Mouse (Mus musculus) embryonic facial prominence, embryonic 15.5 days (tissue): Measurements from ENCODE around the gene Immt. TPM values are rescaled to one million over a fixed set of nuclear protein-coding genes. Genes with fewer than 3 reads are reported as not detected.
A peak's percentile ranks its signal among the peaks of the same experiment; 100 is the strongest.

ENCODE experiments used
- ATAC-seq: fragments of 200-750 bp; cut with Nextera tagmentation; 2 replicates; pipeline ENCODE4 v1.8.0; 2017; ENCODE audit warnings: low read depth, moderate TSS enrichment; ENCODE audit not compliant: insufficient number of reproducible peaks, low FRiP score, low TSS enrichment
- H3K27ac ChIP-seq: fragments of 300-500 bp; sonication (generic); replicated peaks from 2 replicates; pipeline ENCODE4 v1.5.1; 2015; ENCODE audit warnings: mild to moderate bottlenecking, inconsistent platforms
- H3K27me3 ChIP-seq: fragments of 300-500 bp; sonication (generic); 2 replicates; pipeline ENCODE4 v1.6.1; 2015; ENCODE audit warnings: inconsistent platforms
- H3K36me3 ChIP-seq: fragments of 300-500 bp; sonication (generic); 2 replicates; pipeline ENCODE4 v1.6.1; 2015; ENCODE audit warnings: mild to moderate bottlenecking, inconsistent platforms
- H3K4me1 ChIP-seq: fragments of 300-500 bp; sonication (generic); 2 replicates; pipeline ENCODE4 v1.6.1; 2015; ENCODE audit warnings: inconsistent platforms
- H3K4me2 ChIP-seq: fragments of 300-500 bp; sonication (generic); replicated peaks from 2 replicates; pipeline ENCODE4 v1.6.1; 2015; ENCODE audit warnings: mild to moderate bottlenecking, inconsistent platforms
- H3K4me3 ChIP-seq: fragments of 300-500 bp; sonication (generic); replicated peaks from 2 replicates; pipeline ENCODE4 v1.5.1; 2015; ENCODE audit warnings: mild to moderate bottlenecking, inconsistent platforms
- H3K9ac ChIP-seq: fragments of 300-500 bp; sonication (generic); 2 replicates; pipeline ENCODE4 v1.6.1; 2015; ENCODE audit warnings: inconsistent platforms
- H3K9me3 ChIP-seq: fragments of 300-500 bp; sonication (generic); replicated peaks from 2 replicates; pipeline ENCODE4 v1.6.1; 2016; ENCODE audit warnings: inconsistent platforms
- WGBS: fragments of 180-500 bp; shearing (Covaris S2); methylation state at CpG from one replicate; pipeline ENCODE4 v1.1.7; 2015; 5-methylcytosine and 5-hydroxymethylcytosine counted together
- polyA plus RNA-seq: library from polyadenylated mRNA; unstranded; fragments of >200 nt; fragmentation: Nextera tagmentation; extraction: Ambion mirVana; gene quantifications from 2 replicates; pipeline ENCODE4 v1.2.1, GENCODE M21; 2015

The Immt gene
- polyA plus RNA-seq, 1 experiment from 2014 or later: 148 TPM

- Histone ChIP-seq H3K4me3 (no peak overlapping the region), H3K27me3 (no peaks in the 10 kb centered on the region), H3K9me3 (no peaks in the 10 kb centered on the region), H3K4me2 (no peak overlapping the region), H3K9ac (no peak overlapping the region), H3K36me3 (peaks cover 52% of the 10 kb centered on the region), H3K27ac (no peak overlapping the region), H3K4me1 (no peaks in the 10 kb centered on the region)
- no peak for ATAC-seq
- 77% methylated on average over 2 of the region's 2 CpGs for WGBS
Observed at GRCm38 (mm10) chr6:71812820-71813219, 18.3 kb upstream of the Immt start.

DNA sequence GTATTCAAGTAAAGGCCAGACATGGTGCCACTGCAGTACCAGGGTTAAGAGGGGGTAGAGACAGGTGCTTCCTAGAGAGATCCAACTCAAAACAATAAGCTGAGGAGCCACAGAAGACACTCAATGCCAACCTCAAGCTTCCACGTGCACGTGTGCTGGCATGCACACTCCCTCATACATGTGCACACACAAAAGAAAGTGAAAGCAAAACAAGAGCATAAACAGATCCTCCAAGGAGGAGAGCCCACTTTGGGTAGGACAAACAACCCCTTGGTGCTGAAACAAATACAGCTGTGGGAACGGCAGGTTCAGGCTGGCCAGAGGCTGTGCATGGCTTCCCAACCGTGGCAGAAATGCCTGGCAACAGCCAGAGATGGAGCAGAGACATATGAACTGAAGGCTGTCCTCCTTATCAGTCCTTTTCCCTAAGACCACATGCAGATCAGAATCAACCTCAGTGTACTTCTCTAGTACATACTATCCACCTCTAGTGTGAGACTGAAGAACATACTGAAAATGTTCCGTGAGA is 11.3 kb upstream of the Immt start:
- Histone ChIP-seq H3K4me2 (no peak overlapping the region), H3K9ac (no peak overlapping the region), H3K9me3 (no peaks in the 10 kb centered on the region), H3K4me3 (no peak overlapping the region), H3K36me3 (peaks cover 38% of the 10 kb centered on the region), H3K27ac (no peak overlapping the region), H3K4me1 (0 out of 2 replicates have a peak, but pooled peaks cover 12% of the 10 kb centered on the region), H3K27me3 (no peaks in the 10 kb centered on the region)
- 84% methylated on average over 5 of the region's 5 CpGs for whole genome bisulfite sequencing
- no peak for ATAC-seq

DNA sequence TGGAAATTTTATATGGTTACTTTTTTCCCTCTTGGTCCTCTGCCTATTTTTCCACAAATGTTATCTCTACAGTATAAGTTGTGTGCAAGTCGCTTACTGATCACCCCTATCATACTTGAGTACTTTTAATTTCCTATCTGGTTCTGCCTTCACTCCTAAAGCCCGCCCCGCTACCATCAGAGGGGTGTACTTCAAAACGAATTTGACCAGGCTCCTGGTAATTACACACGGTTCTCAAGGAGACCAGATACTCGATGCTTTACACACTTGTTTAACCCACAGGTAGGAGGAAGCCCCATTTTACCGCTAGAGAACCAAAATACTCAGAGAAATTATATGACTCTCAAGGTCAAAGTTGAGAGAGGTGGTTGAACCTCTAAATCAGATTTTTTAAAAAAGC is 8.0 kb upstream of the Immt start:
- Histone ChIP-seq H3K4me3 (peak overlapping the region; percentile 78), H3K27ac (no peak overlapping the region), H3K9ac (peak overlapping the region; percentile 41), H3K9me3 (no peaks in the 10 kb centered on the region), H3K4me2 (peak overlapping the region; percentile 66), H3K4me1 (0 out of 2 replicates have a peak, but pooled peaks cover 12% of the 10 kb centered on the region), H3K27me3 (no peaks in the 10 kb centered on the region), H3K36me3 (peaks cover 6% of the 10 kb centered on the region)
- no peak for ATAC-seq
- 2% methylated on average over 7 of the region's 7 CpGs for WGBS

DNA sequence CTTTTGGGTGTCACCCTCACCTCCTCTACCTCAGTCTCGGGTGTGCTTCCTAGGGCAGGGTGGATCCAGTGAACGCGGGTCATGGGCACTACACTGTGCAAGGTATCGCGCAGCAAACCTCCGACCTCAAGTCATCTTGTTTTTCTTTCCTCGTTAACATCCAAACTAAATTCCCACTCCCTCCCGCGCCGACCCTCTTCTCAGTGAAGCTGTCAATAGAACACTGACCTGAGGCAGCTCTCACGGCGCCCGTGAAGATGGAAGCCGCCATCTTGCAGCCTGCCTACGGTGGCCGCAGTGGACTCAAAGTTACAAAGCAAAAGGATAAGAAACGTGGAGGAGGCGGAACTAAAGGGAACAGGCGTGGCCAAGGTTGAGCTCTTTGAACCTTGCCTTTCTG is 7.6 kb upstream of the Immt start:
- Histone ChIP-seq H3K4me1 (0 out of 2 replicates have a peak, but pooled peaks cover 12% of the 10 kb centered on the region), H3K4me3 (peak overlapping the region; percentile 78), H3K27me3 (no peaks in the 10 kb centered on the region), H3K9ac (peak overlapping the region; percentile 41), H3K4me2 (peak overlapping the region; percentile 66), H3K9me3 (no peaks in the 10 kb centered on the region), H3K27ac (0 out of 2 replicates have a peak overlapping the region, but pooled peaks have one; percentile 13), H3K36me3 (peaks cover 2% of the 10 kb centered on the region)
- WGBS: under 1% methylated on average over 19 of the region's 19 CpGs
- ATAC-seq: peak; percentile 87

DNA sequence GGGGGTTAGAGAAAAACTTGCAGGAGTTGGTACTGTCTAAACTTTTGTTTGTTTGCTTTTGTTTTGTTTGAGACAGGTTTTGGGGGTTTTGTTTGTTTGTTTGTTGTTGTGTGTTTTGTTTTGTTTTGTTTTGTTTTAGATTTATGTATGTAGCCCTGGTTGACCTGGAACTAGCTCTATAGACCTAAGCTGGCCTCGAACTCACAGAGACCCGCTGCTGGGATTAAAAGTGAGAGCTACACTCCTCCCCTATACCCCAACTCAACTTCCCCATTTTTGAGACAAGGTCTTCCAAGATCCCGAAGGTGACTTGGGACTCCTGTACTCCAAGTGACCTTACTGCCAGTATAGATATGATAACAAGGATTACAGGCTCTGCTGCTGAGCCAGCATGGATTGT is 7.2 kb upstream of the Immt start:
- ATAC-seq: no peak
- no peaks in the 10 kb centered on the region for H3K9me3 ChIP-seq
- WGBS: 35% methylated on average over 3 of the region's 3 CpGs
- 0 out of 2 replicates have a peak overlapping the region, but pooled peaks have one; percentile 13 for H3K27ac ChIP-seq
- peak overlapping the region; percentile 66 for H3K4me2 ChIP-seq
- H3K4me3 ChIP-seq: peak overlapping the region; percentile 78
- no peaks in the 10 kb centered on the region for H3K27me3 ChIP-seq
- H3K36me3 ChIP-seq: no peaks in the 10 kb centered on the region
- H3K9ac ChIP-seq: peak overlapping the region; percentile 41; the same call in 1 of the 2 replicates
- H3K4me1 ChIP-seq: 0 out of 2 replicates have a peak, but pooled peaks cover 12% of the 10 kb centered on the region

GRCm38 (mm10) chr6:71826869-71827268 is 4.3 kb upstream of the Immt start, which contains the start of gene Mrpl35:
Gene Mrpl35 (minus strand): TSS chr6:71826969.
- ATAC-seq: no peak
- whole genome bisulfite sequencing: 52% methylated on average over 1 of the region's 1 CpGs

GRCm38 (mm10) chr6:71829768-71830167 is 1.4 kb upstream of the Immt start:
- no peak overlapping the region for H3K27ac ChIP-seq
- H3K27me3 ChIP-seq: no peaks in the 10 kb centered on the region
- H3K4me2 ChIP-seq: no peak overlapping the region
- WGBS: 84% methylated on average over 9 of the region's 9 CpGs
- no peak overlapping the region for H3K4me3 ChIP-seq
- H3K9me3 ChIP-seq: no peaks in the 10 kb centered on the region
- no peak for ATAC-seq
- H3K9ac ChIP-seq: no peak overlapping the region
- H3K4me1 ChIP-seq: peaks cover 13% of the 10 kb centered on the region
- no peaks in the 10 kb centered on the region for H3K36me3 ChIP-seq

More at GRCm38 (mm10) chr6:71826869-71827268, 4.3 kb upstream of the Immt start, which contains the start of gene Mrpl35:
- Histone ChIP-seq H3K27ac (no peak within 1 kb of the TSS), H3K9me3 (no peaks in the 10 kb centered on the region), H3K36me3 (no peaks in the 10 kb centered on the region), H3K27me3 (no peaks in the 10 kb centered on the region), H3K4me2 (no peak within 1 kb of the TSS), H3K9ac (no peak within 1 kb of the TSS), H3K4me3 (no peak within 1 kb of the TSS), H3K4me1 (peaks cover 15% of the 10 kb centered on the region)

DNA sequence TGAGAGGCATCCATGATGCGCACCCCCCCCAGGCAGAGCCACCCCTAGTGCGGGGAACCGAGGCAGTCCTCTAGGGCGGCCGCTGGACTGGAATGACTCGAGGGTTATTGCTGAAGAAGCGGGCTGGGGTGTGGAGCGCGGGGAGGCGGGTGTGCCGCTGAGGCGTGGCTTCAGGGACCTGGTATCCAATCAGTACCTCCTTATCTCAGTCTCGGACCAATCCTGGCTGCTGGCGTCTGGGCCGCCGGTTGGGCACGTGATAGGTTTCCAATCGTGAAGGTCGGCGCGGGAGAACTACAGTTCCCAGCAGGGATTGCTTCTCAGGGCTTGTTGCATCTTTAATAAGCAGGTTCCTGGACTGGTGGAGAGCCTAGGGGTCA is 440 bp downstream of the Immt start:
- H3K4me2 ChIP-seq: peak overlapping the region; percentile 79
- peaks cover 13% of the 10 kb centered on the region for H3K4me1 ChIP-seq

GRCm38 (mm10) chr6:71836811-71837210 is 5.7 kb downstream of the Immt start:
- Histone ChIP-seq H3K4me1 (peaks cover 8% of the 10 kb centered on the region), H3K4me3 (no peak overlapping the region), H3K4me2 (no peak overlapping the region), H3K36me3 (0 out of 2 replicates have a peak, but pooled peaks cover 6% of the 10 kb centered on the region), H3K27me3 (no peaks in the 10 kb centered on the region), H3K9ac (no peak overlapping the region), H3K9me3 (no peaks in the 10 kb centered on the region), H3K27ac (no peak overlapping the region)
- no peak for ATAC-seq
- WGBS: 78% methylated on average over 2 of the region's 2 CpGs

More for the DNA sequence above, 440 bp downstream of the Immt start:
- Histone ChIP-seq H3K27me3 (no peaks in the 10 kb centered on the region), H3K27ac (peak overlapping the region; percentile 93), H3K36me3 (0 out of 2 replicates have a peak, but pooled peaks cover 6% of the 10 kb centered on the region), H3K9me3 (no peaks in the 10 kb centered on the region), H3K9ac (peak overlapping the region; percentile 75), H3K4me3 (peak overlapping the region; percentile 97)
- WGBS: under 1% methylated on average over 20 of the region's 21 CpGs
- peak; percentile 99 for ATAC-seq

DNA sequence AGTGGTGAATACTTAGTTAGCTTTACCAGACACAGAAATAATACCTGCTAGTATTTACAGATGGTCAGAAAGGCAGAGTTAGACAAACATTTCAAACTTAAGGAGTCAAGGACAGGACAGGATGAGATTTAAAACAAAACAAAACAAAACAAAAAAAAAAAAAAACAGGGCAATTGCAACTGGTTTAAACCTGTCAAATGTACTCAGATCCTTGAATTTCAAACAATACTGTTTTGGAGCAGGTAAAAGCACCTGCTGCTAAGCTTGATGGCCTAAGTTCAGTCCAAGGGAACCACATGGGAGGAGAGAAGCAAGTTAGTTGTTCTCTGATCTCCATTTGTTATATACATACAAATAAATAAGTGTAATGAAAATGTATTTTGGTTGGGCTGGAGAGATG is 8.7 kb downstream of the Immt start:
- Histone ChIP-seq H3K9me3 (no peaks in the 10 kb centered on the region), H3K4me3 (no peak overlapping the region), H3K27ac (no peak overlapping the region), H3K36me3 (0 out of 2 replicates have a peak, but pooled peaks cover 6% of the 10 kb centered on the region), H3K9ac (no peak overlapping the region), H3K4me1 (no peaks in the 10 kb centered on the region), H3K27me3 (no peaks in the 10 kb centered on the region), H3K4me2 (no peak overlapping the region)
- no peak for ATAC-seq

DNA sequence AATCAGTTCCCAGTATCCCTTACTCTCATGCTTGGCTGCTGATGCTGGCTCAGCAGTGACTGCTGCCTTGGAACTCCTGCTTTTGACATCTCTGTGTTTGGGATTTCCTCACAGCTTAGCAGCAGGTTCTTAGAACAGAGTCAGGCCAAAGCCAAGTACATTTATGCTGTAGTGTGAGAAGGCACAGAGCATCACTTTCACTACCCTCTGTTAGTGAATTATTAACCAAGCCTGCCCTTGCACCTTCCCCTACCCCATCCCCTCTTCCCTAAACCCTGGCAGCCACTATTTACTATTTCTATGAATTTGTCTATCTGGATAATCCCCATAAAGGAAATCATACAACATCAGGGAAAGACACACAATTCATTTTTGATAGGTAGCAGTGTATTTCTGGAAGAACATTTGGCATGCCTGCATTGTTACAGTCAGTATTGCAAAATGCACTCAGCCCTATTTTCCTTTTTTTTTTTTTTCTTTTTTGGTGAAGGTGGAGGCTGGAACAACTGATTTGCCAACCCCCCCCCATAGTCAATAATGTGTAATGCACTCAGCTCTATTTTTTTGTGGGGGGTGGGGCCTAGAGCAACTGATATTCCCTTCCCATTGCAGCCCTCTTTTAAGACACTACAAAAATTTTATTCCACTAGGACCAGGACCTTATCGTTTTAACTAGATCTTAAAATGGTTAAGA is 9.6 kb downstream of the Immt start:
- no peaks in the 10 kb centered on the region for H3K9me3 ChIP-seq
- peaks cover 1% of the 10 kb centered on the region; the same call in 1 of the 2 replicates for H3K36me3 ChIP-seq
- H3K27ac ChIP-seq: no peak overlapping the region
- no peaks in the 10 kb centered on the region for H3K27me3 ChIP-seq
- no peak overlapping the region for H3K9ac ChIP-seq
- WGBS: 100% methylated on average over 1 of the region's 1 CpGs
- H3K4me2 ChIP-seq: no peak overlapping the region
- no peak overlapping the region for H3K4me3 ChIP-seq
- ATAC-seq: no peak
- no peaks in the 10 kb centered on the region for H3K4me1 ChIP-seq
